Mouse (Mus musculus) bone marrow macrophage, adult 2 months (primary cell): ENCODE data around the gene Arfgap2. TPM values are rescaled to one million over a fixed set of nuclear protein-coding genes. Genes with fewer than 3 reads are reported as not detected.

ENCODE experiments used
- H3K27ac ChIP-seq: 2 replicates; pipeline ENCODE4 v1.5.1; 2012; ENCODE audit warnings: low read depth, low read length; ENCODE audit not compliant: insufficient read depth
- H3K4me1 ChIP-seq: 2 replicates; pipeline ENCODE4 v1.6.1; 2012; ENCODE audit warnings: low read length; ENCODE audit not compliant: control insufficient read depth, insufficient read depth
- H3K4me3 ChIP-seq: 2 replicates; pipeline ENCODE4 v1.5.1; 2012; ENCODE audit warnings: mild to moderate bottlenecking, low read length, moderate library complexity; ENCODE audit not compliant: insufficient read depth
- CTCF ChIP-seq: IDR thresholded peaks from 2 replicates; pipeline ENCODE4 v1.5.1; 2012; ENCODE audit warnings: low read depth, mild to moderate bottlenecking, low read length, moderate library complexity
- POLR2A ChIP-seq: IDR thresholded peaks from 2 replicates; pipeline ENCODE4 v1.6.1; 2012; ENCODE audit warnings: mild to moderate bottlenecking, low read depth, low read length, borderline replicate concordance
- polyA plus RNA-seq: library from polyadenylated mRNA; stranded (reverse); fragments of >200 nt; gene quantifications from 2 replicates; pipeline ENCODE4 v1.2.4, GENCODE M21; 2012; ENCODE audit not compliant: missing spikeins, insufficient read depth, insufficient read length

Arfgap2 gene
- polyA plus RNA-seq, 1 experiment = 52.3 TPM

GRCm38 (mm10) chr2:91258830-91259229, 5.9 kb upstream of the Arfgap2 start:
- TF ChIP-seq POLR2A = no peak
- TF ChIP-seq CTCF = no peak
- Histone ChIP-seq H3K4me3 (no peak overlapping the region), H3K27ac (no peak overlapping the region), H3K4me1 (no peaks in the 10 kb centered on the region)

- H3K4me3 ChIP-seq = no peak overlapping the region
- H3K27ac ChIP-seq = no peak overlapping the region
- TF ChIP-seq CTCF (no peak), POLR2A (no peak)
- peaks cover 3% of the 10 kb centered on the region for H3K4me1 ChIP-seq
These were observed 5.3 kb upstream of the Arfgap2 start for GRCm38 (mm10) chr2:91259493-91259892.

GRCm38 (mm10) chr2:91263692-91264660, 798 bp upstream of the Arfgap2 start:
- peaks cover 10% of the 10 kb centered on the region for H3K4me1 ChIP-seq
- TF ChIP-seq CTCF = no peak
- TF ChIP-seq POLR2A = no peak
- peak overlapping the region; percentile 84 for H3K4me3 ChIP-seq
- peak overlapping the region; percentile 58; the same call in 1 of the 2 replicates for H3K27ac ChIP-seq

GRCm38 (mm10) chr2:91268042-91268441, 3.3 kb downstream of the Arfgap2 start:
- TF ChIP-seq CTCF = no peak
- Histone ChIP-seq H3K27ac (no peak overlapping the region), H3K4me3 (no peak overlapping the region), H3K4me1 (peaks cover 21% of the 10 kb centered on the region)

DNA sequence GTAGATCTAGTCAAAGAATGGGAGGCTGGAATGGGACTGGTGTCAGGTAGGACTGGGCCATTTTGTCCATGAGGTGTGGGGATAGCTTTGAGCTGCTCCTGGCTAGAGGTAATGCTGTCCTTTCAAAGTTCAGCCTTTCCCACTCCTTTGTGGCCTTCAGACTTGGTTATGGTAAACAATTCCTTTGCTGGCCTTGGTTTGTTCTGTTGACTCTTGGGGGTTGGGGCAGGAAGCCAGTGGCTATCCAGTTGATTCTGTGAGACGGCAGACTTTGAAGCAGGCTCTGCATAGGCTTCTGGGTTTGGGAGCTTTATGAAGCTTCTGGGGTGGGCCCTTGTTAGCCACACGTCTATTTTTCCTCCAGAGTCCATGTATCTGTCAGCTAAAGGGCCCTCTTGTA, 3.9 kb downstream of the Arfgap2 start:
- TF ChIP-seq CTCF = no peak
- TF ChIP-seq POLR2A = no peak
- H3K27ac ChIP-seq = no peak overlapping the region
- no peak overlapping the region for H3K4me3 ChIP-seq
- H3K4me1 ChIP-seq = peaks cover 25% of the 10 kb centered on the region

- TF ChIP-seq POLR2A (no peak), CTCF (no peak)
- Histone ChIP-seq H3K4me3 (no peak overlapping the region), H3K27ac (no peak overlapping the region), H3K4me1 (peaks cover 20% of the 10 kb centered on the region)
These were observed 4.9 kb downstream of the Arfgap2 start for GRCm38 (mm10) chr2:91269687-91270133.

DNA sequence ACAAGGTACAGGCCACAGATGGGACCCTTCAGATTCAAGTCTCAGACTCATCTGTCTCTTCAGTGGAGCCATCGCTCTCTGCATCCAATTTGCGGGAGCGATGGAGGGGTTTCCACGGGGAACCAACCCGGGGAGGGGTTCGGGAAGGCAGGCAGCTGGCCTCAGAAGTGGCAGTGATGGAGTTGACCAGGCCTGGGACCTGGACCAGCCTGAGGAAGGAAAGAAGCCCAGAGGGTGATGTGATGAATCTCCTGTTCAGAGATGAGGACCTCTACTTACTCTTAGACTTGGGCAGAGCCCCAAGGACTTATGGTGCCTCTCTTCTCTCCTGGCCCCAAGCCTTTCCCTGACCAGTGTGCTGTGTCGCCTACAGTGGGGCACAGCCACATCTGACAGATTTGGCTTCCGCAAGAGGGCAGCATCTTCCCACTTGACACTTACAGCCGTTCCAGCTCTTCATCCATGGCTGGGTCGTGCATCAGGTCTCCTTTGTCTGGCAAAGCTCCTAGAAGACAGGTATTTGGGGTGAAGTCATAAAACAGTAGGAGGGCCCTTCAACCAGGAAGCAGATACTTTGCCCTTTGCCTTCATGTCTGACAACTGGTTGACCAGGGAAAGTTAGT, 14.1 kb downstream of the Arfgap2 start:
- no peak for TF ChIP-seq CTCF
- TF ChIP-seq POLR2A = no peak
- Histone ChIP-seq H3K27ac (no peak overlapping the region), H3K4me1 (peaks cover 10% of the 10 kb centered on the region), H3K4me3 (no peak overlapping the region)

DNA sequence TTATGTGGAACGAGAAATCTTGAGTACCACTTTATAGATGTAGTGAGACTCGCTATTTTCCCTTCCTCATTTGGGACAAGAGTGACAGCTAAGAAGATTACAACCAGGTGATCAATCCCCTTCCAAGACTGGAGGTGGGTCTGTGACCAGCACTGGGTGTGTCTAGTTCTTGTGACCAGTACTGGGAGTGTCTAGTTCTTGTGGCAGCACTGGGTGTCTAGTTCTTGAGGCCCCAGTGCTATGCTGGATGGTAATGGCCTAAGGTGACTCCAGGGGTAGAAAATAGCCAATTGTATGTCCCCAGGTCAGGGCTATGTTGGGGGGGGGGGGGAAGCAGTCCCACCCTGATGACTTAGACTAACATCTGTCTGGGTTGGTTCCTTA, 14.6 kb downstream of the Arfgap2 start:
- Histone ChIP-seq H3K4me1 (peaks cover 10% of the 10 kb centered on the region), H3K27ac (no peak overlapping the region), H3K4me3 (no peak overlapping the region)
- TF ChIP-seq POLR2A = no peak
- no peak for TF ChIP-seq CTCF

- TF ChIP-seq CTCF = no peak
- no peak for TF ChIP-seq POLR2A
- no peak overlapping the region for H3K4me3 ChIP-seq
- no peak overlapping the region for H3K27ac ChIP-seq
- H3K4me1 ChIP-seq = peaks cover 15% of the 10 kb centered on the region
These were observed 16.6 kb downstream of the Arfgap2 start for GRCm38 (mm10) chr2:91281366-91281765.

DNA sequence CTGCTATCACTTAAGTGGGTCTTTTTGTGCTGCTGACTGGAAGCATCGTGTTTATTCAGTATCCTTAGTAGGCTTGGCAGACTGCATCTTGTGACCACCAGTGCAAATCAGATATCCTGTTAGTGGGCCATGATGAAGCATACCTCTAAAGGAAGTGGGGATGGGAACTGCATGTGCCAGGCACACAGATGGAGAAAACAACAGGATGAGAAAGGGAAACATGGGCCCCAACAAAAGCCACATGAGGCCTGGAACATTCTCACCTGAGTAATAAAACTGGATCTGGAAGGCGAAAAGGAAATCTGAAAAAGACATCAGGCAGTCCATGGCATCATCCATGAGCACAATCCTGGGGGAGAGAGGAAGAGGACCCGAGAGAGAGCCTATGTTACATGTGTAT, 19.2 kb downstream of the Arfgap2 start:
- H3K27ac ChIP-seq = no peak overlapping the region
- TF ChIP-seq POLR2A (no peak), CTCF (no peak)
- H3K4me1 ChIP-seq = peaks cover 12% of the 10 kb centered on the region
- no peak overlapping the region for H3K4me3 ChIP-seq
